Mouse (Mus musculus): Measurements from ENCODE around the gene Ccdc151.

Ccdc151 gene

GRCm38 (mm10) chr9:22002194-22003162, at the start of gene Ccdc151, which contains the start of gene Prkcsh:
Ccdc151 (minus strand) TSS chr9:22002634.
Prkcsh (plus strand) TSS chr9:22002806.
- in situ Hi-C loops (cut with MboI; ENCODE audit: low pct_unique_long_range_greater_than_20kb in 1 of 2, low sequenced_read_pairs in 2 of 2, unreplicated experiment in 1 of 2) = loop anchor here in 1 of 2 experiments (5.0 kb wide), 1 partner anchor 40 kb away; no protein-coding TSS in a partner anchor

- in situ Hi-C loops (cut with MboI; ENCODE audit: low pct_unique_long_range_greater_than_20kb in 1 of 2, low sequenced_read_pairs in 2 of 2, unreplicated experiment in 1 of 2) = loop anchor here in 1 of 2 experiments (5.0 kb wide), 1 partner anchor 75 kb away; no protein-coding TSS in a partner anchor
Observed at GRCm38 (mm10) chr9:22051958-22052254, 49.5 kb upstream of the Ccdc151 start, which contains the start of gene Elavl3. Elavl3 (minus strand) TSS chr9:22052023.

GRCm38 (mm10) chr9:22051161-22051957, 48.9 kb upstream of the Ccdc151 start:
- in situ Hi-C loops (cut with MboI; ENCODE audit: low pct_unique_long_range_greater_than_20kb in 1 of 2, low sequenced_read_pairs in 2 of 2, unreplicated experiment in 1 of 2) = loop anchor here in 1 of 2 experiments (5.0 kb wide), 1 partner anchor 74 kb away; no protein-coding TSS in a partner anchor

GRCm38 (mm10) chr9:22050351-22050889, 48.0 kb upstream of the Ccdc151 start:
- in situ Hi-C loops (cut with MboI; ENCODE audit: low pct_unique_long_range_greater_than_20kb in 1 of 2, low sequenced_read_pairs in 2 of 2, unreplicated experiment in 1 of 2) = loop anchor here in 1 of 2 experiments (5.0 kb wide), 1 partner anchor 73 kb away; no protein-coding TSS in a partner anchor

- in situ Hi-C loops (cut with MboI; ENCODE audit: low pct_unique_long_range_greater_than_20kb in 1 of 2, low sequenced_read_pairs in 2 of 2, unreplicated experiment in 1 of 2) = loop anchor here in 1 of 2 experiments (5.0 kb wide), 1 partner anchor 72 kb away; no protein-coding TSS in a partner anchor
Observed at GRCm38 (mm10) chr9:22049721-22050270, 47.4 kb upstream of the Ccdc151 start.

GRCm38 (mm10) chr9:22049315-22049714, 46.9 kb upstream of the Ccdc151 start:
- in situ Hi-C loops (cut with MboI; ENCODE audit: low pct_unique_long_range_greater_than_20kb in 1 of 2, low sequenced_read_pairs in 2 of 2, unreplicated experiment in 1 of 2) = no loop called here

GRCm38 (mm10) chr9:22047329-22047728, 44.9 kb upstream of the Ccdc151 start:
- in situ Hi-C loops (cut with MboI; ENCODE audit: low pct_unique_long_range_greater_than_20kb in 1 of 2, low sequenced_read_pairs in 2 of 2, unreplicated experiment in 1 of 2) = no loop called here

- in situ Hi-C loops (cut with MboI; ENCODE audit: low pct_unique_long_range_greater_than_20kb in 1 of 2, low sequenced_read_pairs in 2 of 2, unreplicated experiment in 1 of 2) = loop anchor here in 1 of 2 experiments (5.0 kb wide), 1 partner anchor 40 kb away; the partner anchor contains the start of genes Ccdc151 and Prkcsh
Observed at GRCm38 (mm10) chr9:22041832-22042231, 39.4 kb upstream of the Ccdc151 start.

GRCm38 (mm10) chr9:22037826-22038225, 35.4 kb upstream of the Ccdc151 start:
- in situ Hi-C loops (cut with MboI; ENCODE audit: low pct_unique_long_range_greater_than_20kb in 1 of 2, low sequenced_read_pairs in 2 of 2, unreplicated experiment in 1 of 2) = no loop called here

- in situ Hi-C loops (cut with MboI; ENCODE audit: low pct_unique_long_range_greater_than_20kb in 1 of 2, low sequenced_read_pairs in 2 of 2, unreplicated experiment in 1 of 2) = no loop called here
Observed at GRCm38 (mm10) chr9:22035300-22036044, 33.0 kb upstream of the Ccdc151 start.

- in situ Hi-C loops (cut with MboI; ENCODE audit: low pct_unique_long_range_greater_than_20kb in 1 of 2, low sequenced_read_pairs in 2 of 2, unreplicated experiment in 1 of 2) = no loop called here
Observed at GRCm38 (mm10) chr9:22030386-22030785, 28.0 kb upstream of the Ccdc151 start.

GRCm38 (mm10) chr9:22028467-22028866, 26.0 kb upstream of the Ccdc151 start:
- in situ Hi-C loops (cut with MboI; ENCODE audit: low pct_unique_long_range_greater_than_20kb in 1 of 2, low sequenced_read_pairs in 2 of 2, unreplicated experiment in 1 of 2) = no loop called here

GRCm38 (mm10) chr9:22024592-22024991, 22.2 kb upstream of the Ccdc151 start:
- in situ Hi-C loops (cut with MboI; ENCODE audit: low pct_unique_long_range_greater_than_20kb in 1 of 2, low sequenced_read_pairs in 2 of 2, unreplicated experiment in 1 of 2) = no loop called here

- in situ Hi-C loops (cut with MboI; ENCODE audit: low pct_unique_long_range_greater_than_20kb in 1 of 2, low sequenced_read_pairs in 2 of 2, unreplicated experiment in 1 of 2) = no loop called here
Observed at GRCm38 (mm10) chr9:22017208-22017825, 14.9 kb upstream of the Ccdc151 start.

- in situ Hi-C loops (cut with MboI; ENCODE audit: low pct_unique_long_range_greater_than_20kb in 1 of 2, low sequenced_read_pairs in 2 of 2, unreplicated experiment in 1 of 2) = no loop called here
Observed at GRCm38 (mm10) chr9:22016245-22016644, 13.8 kb upstream of the Ccdc151 start.

- in situ Hi-C loops (cut with MboI; ENCODE audit: low pct_unique_long_range_greater_than_20kb in 1 of 2, low sequenced_read_pairs in 2 of 2, unreplicated experiment in 1 of 2) = no loop called here
Observed at GRCm38 (mm10) chr9:22012731-22013130, 10.3 kb upstream of the Ccdc151 start.

GRCm38 (mm10) chr9:22011055-22011454, 8.6 kb upstream of the Ccdc151 start:
- in situ Hi-C loops (cut with MboI; ENCODE audit: low pct_unique_long_range_greater_than_20kb in 1 of 2, low sequenced_read_pairs in 2 of 2, unreplicated experiment in 1 of 2) = no loop called here

Data from mouse embryonic stem cell (cell line).